ENCODE assay signal across 27 mouse cellular contexts in genomic region chr5:147601460-147602360, GRCm38 (mm10).
DNase-seq lines count a peak whose midpoint lies in the region; ATAC-seq and TF ChIP-seq lines count a peak whose summit lies in the region.
"Had no signal": no experiment of that assay in that cellular context is flagged by ENCODE, and none has a peak within 500 bp of the region (broad histone marks: within the 10 kb centered on the region; RNA-seq: fewer than 3 reads in every experiment).

No protein-coding gene starts in this region.

- H3K4me2 ChIP-seq in embryonic facial prominence, embryonic 14.5 days (ENCODE audit: low read depth, low read length), result no peak overlapping the region
- H3K4me2 ChIP-seq in lung, postnatal 0 days (replicated peaks; ENCODE audit: low read depth, low read length), result no peak overlapping the region
- no peak overlapping the region for H3K4me2 ChIP-seq in hindbrain, embryonic 14.5 days (replicated peaks)
- H3K4me2 ChIP-seq: embryonic facial prominence, embryonic 15.5 days; forebrain, embryonic 15.5 days; hindbrain, embryonic 15.5 days; limb, embryonic 15.5 days; liver, embryonic 15.5 days; midbrain, embryonic 13.5 days had no signal

- no peak overlapping the region for H3K4me3 ChIP-seq in embryonic facial prominence, embryonic 14.5 days (ENCODE audit: low read depth, low read length)
- no peak overlapping the region for H3K4me3 ChIP-seq in embryonic facial prominence, embryonic 10.5 days
- no peak overlapping the region for H3K4me3 ChIP-seq in lung, postnatal 0 days (ENCODE audit: low read depth, low read length)
- H3K4me3 ChIP-seq in hindbrain, embryonic 14.5 days (replicated peaks; ENCODE audit: low read length), result no peak overlapping the region
- H3K4me3 ChIP-seq in hindbrain, embryonic 10.5 days, result no peak overlapping the region
- H3K4me3 ChIP-seq: embryonic facial prominence, embryonic 15.5 days; forebrain, embryonic 15.5 days; heart, adult 2 months; hindbrain, embryonic 15.5 days; limb, embryonic 15.5 days; liver, embryonic 15.5 days; midbrain, embryonic 13.5 days had no signal

- H3K36me3 ChIP-seq in embryonic facial prominence, embryonic 14.5 days (ENCODE audit: control insufficient read depth, insufficient read depth, low read length), result no peaks in the 10 kb centered on the region
- H3K36me3 ChIP-seq in embryonic facial prominence, embryonic 10.5 days (replicated peaks), result no peaks in the 10 kb centered on the region
- H3K36me3 ChIP-seq in lung, postnatal 0 days (ENCODE audit: insufficient read depth, low read length), result no peaks in the 10 kb centered on the region
- H3K36me3 ChIP-seq in hindbrain, embryonic 14.5 days (replicated peaks; ENCODE audit: control insufficient read depth, insufficient read depth), result no peaks in the 10 kb centered on the region
- H3K36me3 ChIP-seq in hindbrain, embryonic 10.5 days, result no peaks in the 10 kb centered on the region
- H3K36me3 ChIP-seq: embryonic facial prominence, embryonic 15.5 days; forebrain, embryonic 15.5 days; G1E; hindbrain, embryonic 15.5 days; limb, embryonic 15.5 days; liver, embryonic 15.5 days; midbrain, embryonic 13.5 days had no signal

- H3K27ac ChIP-seq in embryonic facial prominence, embryonic 14.5 days (replicated peaks; ENCODE audit: low read depth, low read length), result no peak overlapping the region
- no peak overlapping the region for H3K27ac ChIP-seq in embryonic facial prominence, embryonic 10.5 days (replicated peaks)
- H3K27ac ChIP-seq in lung, postnatal 0 days (ENCODE audit: low read length), result no peak overlapping the region
- no peak overlapping the region for H3K27ac ChIP-seq in hindbrain, embryonic 14.5 days
- H3K27ac ChIP-seq in hindbrain, embryonic 10.5 days, result no peak overlapping the region
- H3K27ac ChIP-seq: embryonic facial prominence, embryonic 15.5 days; forebrain, embryonic 15.5 days; heart, adult 2 months; hindbrain, embryonic 15.5 days; limb, embryonic 15.5 days; liver, embryonic 15.5 days; midbrain, embryonic 13.5 days; stomach, postnatal 0 days had no signal

- no peak for TF ChIP-seq EP300 in lung, postnatal 0 days (IDR thresholded peaks at IDR 0.05)

- no peak for TF ChIP-seq CTCF in lung, postnatal 0 days (IDR thresholded peaks at IDR 0.05)

- 74% methylated on average over 18 of the region's 18 CpGs for WGBS in embryonic facial prominence, embryonic 14.5 days
- 86% methylated on average over 18 of the region's 18 CpGs for WGBS in embryonic facial prominence, embryonic 10.5 days
- WGBS in lung, postnatal 0 days, result 25% methylated on average over 18 of the region's 18 CpGs
- 64% methylated on average over 18 of the region's 18 CpGs for WGBS in hindbrain, embryonic 14.5 days
- WGBS in hindbrain, embryonic 10.5 days, result 75% methylated on average over 18 of the region's 18 CpGs

- H3K9ac ChIP-seq in embryonic facial prominence, embryonic 14.5 days (ENCODE audit: low read depth, low read length), result no peak overlapping the region
- H3K9ac ChIP-seq in lung, postnatal 0 days (replicated peaks; ENCODE audit: low read depth), result no peak overlapping the region
- H3K9ac ChIP-seq in hindbrain, embryonic 14.5 days, result no peak overlapping the region
- H3K9ac ChIP-seq: embryonic facial prominence, embryonic 15.5 days; forebrain, embryonic 15.5 days; hindbrain, embryonic 15.5 days; limb, embryonic 15.5 days; liver, embryonic 15.5 days; midbrain, embryonic 13.5 days had no signal

- no peak for ATAC-seq in embryonic facial prominence, embryonic 14.5 days (ENCODE audit: low read depth)
- peak; percentile 65 for ATAC-seq in lung, postnatal 0 days
- no peak for ATAC-seq in hindbrain, embryonic 14.5 days (ENCODE audit: low FRiP score)
- ATAC-seq: forebrain, embryonic 15.5 days; midbrain, embryonic 13.5 days had no signal

- H3K27me3 ChIP-seq in embryonic facial prominence, embryonic 14.5 days (replicated peaks; ENCODE audit: control insufficient read depth, insufficient read depth, low read length), result no peaks in the 10 kb centered on the region
- H3K27me3 ChIP-seq in embryonic facial prominence, embryonic 10.5 days (replicated peaks; ENCODE audit: low read depth, poor library complexity, severe bottlenecking), result no peaks in the 10 kb centered on the region
- no peaks in the 10 kb centered on the region for H3K27me3 ChIP-seq in lung, postnatal 0 days (replicated peaks; ENCODE audit: insufficient read depth, low read length)
- H3K27me3 ChIP-seq in hindbrain, embryonic 14.5 days (ENCODE audit: control insufficient read depth, insufficient read depth, low read length), result no peaks in the 10 kb centered on the region
- no peaks in the 10 kb centered on the region for H3K27me3 ChIP-seq in hindbrain, embryonic 10.5 days (ENCODE audit: insufficient read depth, poor library complexity, severe bottlenecking)
- H3K27me3 ChIP-seq: CH12.LX; embryonic facial prominence, embryonic 15.5 days; forebrain, embryonic 15.5 days; hindbrain, embryonic 15.5 days; limb, embryonic 15.5 days; liver, embryonic 15.5 days; midbrain, embryonic 13.5 days had no signal

- DNase-seq in embryonic facial prominence, embryonic 14.5 days (ENCODE audit: low spot score), result peak; percentile 13
- no peak for DNase-seq in embryonic facial prominence, embryonic 10.5 days (ENCODE audit: low spot score)
- DNase-seq in lung, postnatal 0 days (ENCODE audit: low spot score), result peak; percentile 27
- DNase-seq in lung, postnatal 25 days (ENCODE audit: low spot score), result no peak
- peak; percentile 46 for DNase-seq in lung, postnatal 10 days
- no peak for DNase-seq in hindbrain, embryonic 14.5 days (ENCODE audit: low spot score)
- no peak for DNase-seq in hindbrain, embryonic 10.5 days (ENCODE audit: low spot score)
- DNase-seq: adrenal gland, adult 2 months; cerebellum, adult 11 months; cerebellum, adult 9-11 months; gastrocnemius, postnatal 14 days; heart, adult 2 months; heart, postnatal 36 days; kidney, adult 9 months; kidney, postnatal 14 days; right cerebral cortex, postnatal 14 days; thymus, adult 2 months; thymus, postnatal 4 days had no signal

- no peaks in the 10 kb centered on the region for H3K9me3 ChIP-seq in embryonic facial prominence, embryonic 14.5 days (ENCODE audit: control insufficient read depth, low read length)
- no peaks in the 10 kb centered on the region for H3K9me3 ChIP-seq in embryonic facial prominence, embryonic 10.5 days
- H3K9me3 ChIP-seq in lung, postnatal 0 days (ENCODE audit: low read length), result no peaks in the 10 kb centered on the region
- no peaks in the 10 kb centered on the region for H3K9me3 ChIP-seq in hindbrain, embryonic 14.5 days (ENCODE audit: control insufficient read depth, low read length)
- H3K9me3 ChIP-seq in hindbrain, embryonic 10.5 days, result no peaks in the 10 kb centered on the region
- H3K9me3 ChIP-seq: embryonic facial prominence, embryonic 15.5 days; forebrain, embryonic 15.5 days; G1E; hindbrain, embryonic 15.5 days; limb, embryonic 15.5 days; liver, embryonic 15.5 days; midbrain, embryonic 13.5 days had no signal

- H3K4me1 ChIP-seq in embryonic facial prominence, embryonic 14.5 days (ENCODE audit: control insufficient read depth, insufficient read depth, low read length), result no peaks in the 10 kb centered on the region; the same call in 1 of the 2 replicates
- H3K4me1 ChIP-seq in embryonic facial prominence, embryonic 10.5 days, result 0 out of 2 replicates have a peak, but pooled peaks cover 8% of the 10 kb centered on the region
- H3K4me1 ChIP-seq in lung, postnatal 0 days (ENCODE audit: insufficient read depth, low read depth, low read length), result no peaks in the 10 kb centered on the region; the same call in 1 of the 2 replicates
- H3K4me1 ChIP-seq in hindbrain, embryonic 14.5 days (replicated peaks; ENCODE audit: control insufficient read depth, insufficient read depth, low read length), result 0 out of 2 replicates have a peak, but pooled peaks cover 5% of the 10 kb centered on the region
- no peaks in the 10 kb centered on the region for H3K4me1 ChIP-seq in hindbrain, embryonic 10.5 days (replicated peaks)
- H3K4me1 ChIP-seq: embryonic facial prominence, embryonic 15.5 days; liver, embryonic 15.5 days; midbrain, embryonic 13.5 days had no signal

Comparison
In these comparisons a context has a peak if more than half of its experiments do, and no peak if none do; other contexts are left out.
1. DNase-seq: peak in embryonic facial prominence, embryonic 14.5 days (single experiment), lung, postnatal 0 days (single experiment) and lung, postnatal 10 days (single experiment); none in embryonic facial prominence, embryonic 10.5 days (single experiment), lung, postnatal 25 days (single experiment), hindbrain, embryonic 14.5 days (single experiment) and hindbrain, embryonic 10.5 days (single experiment).